Mouse (Mus musculus): ENCODE measurements around the gene Tmem208.

GRCm38 (mm10) chr8:105341399-105341798 is 15.2 kb downstream of the Tmem208 start:
- TF ChIP-seq USF1 (IDR thresholded peaks at IDR 0.05; ENCODE audit: low read depth, low read length): no peak
- TF ChIP-seq ELF1 (IDR thresholded peaks at IDR 0.05; ENCODE audit: low read depth, low read length): no peak
- TF ChIP-seq NRF1 (IDR thresholded peaks at IDR 0.05; ENCODE audit: low read depth, low read length): no peak
- no peak for TF ChIP-seq NELFE (IDR thresholded peaks at IDR 0.05; ENCODE audit: low read depth, low read length)
- no peak for TF ChIP-seq POLR2A (IDR thresholded peaks at IDR 0.05; ENCODE audit: low read depth, low read length)
- no peak for TF ChIP-seq JUND (conservative IDR thresholded peaks at IDR 0.05; ENCODE audit: low read depth, low read length)
- no peak for TF ChIP-seq KAT2A (IDR thresholded peaks at IDR 0.05; ENCODE audit: insufficient replicate concordance, low read length)
- TF ChIP-seq CTCF (conservative IDR thresholded peaks at IDR 0.05 in 1 of 2, IDR thresholded peaks at IDR 0.05 in 1 of 2; ENCODE audit: low read depth in 2 of 2, low read length in 2 of 2): no peak
- no peak for TF ChIP-seq ZKSCAN1 (IDR thresholded peaks at IDR 0.05; ENCODE audit: borderline replicate concordance, low read depth, low read length)
- TF ChIP-seq GABPA (IDR thresholded peaks at IDR 0.05; ENCODE audit: insufficient replicate concordance, low read depth, low read length): no peak
- no peak for TF ChIP-seq HCFC1 (IDR thresholded peaks at IDR 0.05; ENCODE audit: low read depth, low read length)
- TF ChIP-seq E2F4 (IDR thresholded peaks at IDR 0.05; ENCODE audit: insufficient replicate concordance, low read depth, low read length): no peak
